Mouse (Mus musculus) heart, adult 8-10 months (tissue): Measurements from ENCODE around the gene Gm21767. TPM values are rescaled to one million over a fixed set of nuclear protein-coding genes. Genes with fewer than 3 reads are reported as not detected.
"Not testable (repeated sequence)": the region's sequence is repeated elsewhere in the genome, so short reads cannot be mapped to it uniquely, and the experiment has no call there.

Experiments
- DNase-seq: peaks from one replicate; pipeline ENCODE4 v3.0.0; 2022; ENCODE audit warnings: low spot score
- total RNA-seq, 4 experiments: library from RNA; stranded (reverse); gene quantifications; 2 replicates each; pipeline ENCODE4 v1.2.4; 2022

Gene Gm21767
- total RNA-seq: not detected

GRCm38 (mm10) chrY:13941438-13941837, at the start of gene Gm21767:
TSS of gene Gm21767 (plus strand) at chrY:13941738.
- not testable (repeated sequence) for DNase-seq
